Mouse (Mus musculus) MEL (cell line): ENCODE results near the gene Cox20. TPM values are rescaled to one million over a fixed set of nuclear protein-coding genes. Genes with fewer than 3 reads are reported as not detected.

ENCODE experiments used
- DNase-seq: peaks from one replicate; pipeline ENCODE4 v3.0.0; 2011; ENCODE audit warnings: low read depth, low spot score
- H3K27ac ChIP-seq: 2 replicates; pipeline ENCODE4 v1.5.1; 2012; ENCODE audit warnings: low read depth, mild to moderate bottlenecking, control low read depth, low read length, moderate library complexity; ENCODE audit not compliant: control insufficient read depth
- H3K27me3 ChIP-seq, 2 experiments: fragments of 150-350 bp in 1 of 2; sonication (generic) in 1 of 2; 2 replicates each; pipeline ENCODE4 v1.6.1; 2012; ENCODE audit warnings: low read length in 2 of 2, mild to moderate bottlenecking in 2 of 2, improper control_type of control experiment in 1 of 2, moderate library complexity in 1 of 2; ENCODE audit not compliant: insufficient read depth in 2 of 2, control insufficient read depth in 1 of 2
- H3K36me3 ChIP-seq, 2 experiments: 2 replicates each; pipeline ENCODE4 v1.6.1; 2012 to 2014; ENCODE audit warnings: low read length in 2 of 2, improper control_type of control experiment in 1 of 2, inconsistent platforms in 1 of 2, mild to moderate bottlenecking in 1 of 2; ENCODE audit not compliant: insufficient read depth in 2 of 2, control insufficient read depth in 1 of 2
- H3K4me1 ChIP-seq, 2 experiments: fragments of 150-350 bp in 1 of 2; sonication (generic) in 1 of 2; 2 replicates each; pipeline ENCODE4 v1.6.1; 2012; ENCODE audit warnings: low read length in 2 of 2, improper control_type of control experiment in 1 of 2, mild to moderate bottlenecking in 1 of 2; ENCODE audit not compliant: insufficient read depth in 2 of 2, control insufficient read depth in 1 of 2
- H3K4me3 ChIP-seq, 2 experiments: fragments of 150-350 bp in 1 of 2; sonication (generic) in 1 of 2; 2 replicates each; pipeline ENCODE4 v1.5.1; 2012; ENCODE audit warnings: low read depth in 2 of 2, low read length in 2 of 2, mild to moderate bottlenecking in 2 of 2, moderate library complexity in 2 of 2, control low read depth in 1 of 2, improper control_type of control experiment in 1 of 2; ENCODE audit not compliant: control insufficient read depth in 1 of 2, insufficient read depth in 1 of 2
- H3K79me2 ChIP-seq: 2 replicates; pipeline ENCODE4 v1.6.1; 2012; ENCODE audit warnings: mild to moderate bottlenecking, low read length, moderate library complexity; ENCODE audit not compliant: control insufficient read depth, poor library complexity, insufficient read depth
- H3K9ac ChIP-seq: 2 replicates; pipeline ENCODE4 v1.6.1; 2012; ENCODE audit warnings: low read depth, mild to moderate bottlenecking, control low read depth, low read length, moderate library complexity; ENCODE audit not compliant: control insufficient read depth, poor library complexity, severe bottlenecking
- H3K9me3 ChIP-seq: fragments of 150-350 bp; sonication (generic); replicated peaks from 2 replicates; pipeline ENCODE4 v1.6.1; 2012; ENCODE audit warnings: mild to moderate bottlenecking, low read length, improper control_type of control experiment, moderate library complexity; ENCODE audit not compliant: insufficient read depth
- BHLHE40 ChIP-seq: IDR thresholded peaks from 2 replicates; pipeline ENCODE4 v1.6.1; 2012; ENCODE audit warnings: low read depth, mild to moderate bottlenecking, inconsistent platforms, low read length, improper control_type of control experiment, borderline replicate concordance
- CHD1 ChIP-seq: IDR thresholded peaks from 2 replicates; pipeline ENCODE4 v1.6.1; 2012; ENCODE audit warnings: low read depth, mild to moderate bottlenecking, inconsistent platforms, low read length, improper control_type of control experiment
- CHD2 ChIP-seq: IDR thresholded peaks from 2 replicates; pipeline ENCODE4 v1.6.1; 2011; ENCODE audit warnings: low read length, improper control_type of control experiment
- CTCF ChIP-seq, 3 experiments: IDR thresholded peaks in 2 of 3; conservative IDR thresholded peaks in 1 of 3; 2 replicates each; pipeline ENCODE4 v1.5.1; 2011 to 2012; ENCODE audit warnings: low read length in 3 of 3, low read depth in 2 of 3, mild to moderate bottlenecking in 2 of 3, improper control_type of control experiment in 1 of 3, inconsistent platforms in 1 of 3, mixed read lengths in 1 of 3, moderate library complexity in 1 of 3; ENCODE audit not compliant: control insufficient read depth in 1 of 3, insufficient read depth in 1 of 3, poor library complexity in 1 of 3, severe bottlenecking in 1 of 3
- EP300 ChIP-seq, 2 experiments: IDR thresholded peaks; 2 replicates each; pipeline ENCODE4 v1.6.1; 2011; ENCODE audit warnings: improper control_type of control experiment in 2 of 2, low read length in 2 of 2, low read depth in 1 of 2, mild to moderate bottlenecking in 1 of 2
- JUND ChIP-seq: IDR thresholded peaks from 2 replicates; pipeline ENCODE4 v1.6.1; 2011; ENCODE audit warnings: low read depth, mild to moderate bottlenecking, improper control_type of control experiment, low read length
- MAFK ChIP-seq: IDR thresholded peaks from 2 replicates; pipeline ENCODE4 v1.6.1; 2011; ENCODE audit warnings: low read depth, mild to moderate bottlenecking, low read length, improper control_type of control experiment, borderline replicate concordance
- MAZ ChIP-seq: IDR thresholded peaks from 2 replicates; pipeline ENCODE4 v1.6.1; 2012; ENCODE audit warnings: low read depth, mild to moderate bottlenecking, inconsistent platforms, low read length, improper control_type of control experiment
- MXI1 ChIP-seq: IDR thresholded peaks from 2 replicates; pipeline ENCODE4 v1.6.1; 2011; ENCODE audit warnings: mild to moderate bottlenecking, low read depth, low read length, improper control_type of control experiment
- MYB ChIP-seq: IDR thresholded peaks from 2 replicates; pipeline ENCODE4 v1.6.1; 2011; ENCODE audit warnings: mild to moderate bottlenecking, low read depth, low read length, improper control_type of control experiment
- MYC ChIP-seq: IDR thresholded peaks from 2 replicates; pipeline ENCODE4 v1.6.1; 2011; ENCODE audit warnings: low read depth, mild to moderate bottlenecking, low read length, improper control_type of control experiment, moderate library complexity
- NELFE ChIP-seq: IDR thresholded peaks from 2 replicates; pipeline ENCODE4 v1.6.1; 2011; ENCODE audit warnings: low read depth, low read length, improper control_type of control experiment
- NRF1 ChIP-seq: IDR thresholded peaks from 2 replicates; pipeline ENCODE4 v1.6.1; 2014; ENCODE audit warnings: low read depth, mild to moderate bottlenecking, inconsistent platforms, low read length, improper control_type of control experiment, moderate library complexity; ENCODE audit not compliant: poor library complexity, insufficient read depth, severe bottlenecking
- POLR2A ChIP-seq, 2 experiments: IDR thresholded peaks; 2 replicates each; pipeline ENCODE4 v1.6.1; 2011 to 2012; ENCODE audit warnings: low read length in 2 of 2, mild to moderate bottlenecking in 2 of 2, control low read depth in 1 of 2, improper control_type of control experiment in 1 of 2, low read depth in 1 of 2, moderate library complexity in 1 of 2; ENCODE audit not compliant: control insufficient read depth in 1 of 2, insufficient read depth in 1 of 2, poor library complexity in 1 of 2
- POLR2AphosphoS2 ChIP-seq: IDR thresholded peaks from 2 replicates; pipeline ENCODE4 v1.6.1; 2011; ENCODE audit warnings: low read length, improper control_type of control experiment
- RAD21 ChIP-seq: IDR thresholded peaks from 2 replicates; pipeline ENCODE4 v1.6.1; 2011; ENCODE audit warnings: mild to moderate bottlenecking, low read depth, low read length, improper control_type of control experiment
- RCOR1 ChIP-seq: IDR thresholded peaks from 2 replicates; pipeline ENCODE4 v1.6.1; 2012; ENCODE audit warnings: low read depth, mild to moderate bottlenecking, inconsistent platforms, low read length, improper control_type of control experiment
- SIN3A ChIP-seq: IDR thresholded peaks from 2 replicates; pipeline ENCODE4 v1.6.1; 2012; ENCODE audit warnings: low read length, improper control_type of control experiment, inconsistent platforms
- SMC3 ChIP-seq: IDR thresholded peaks from 2 replicates; pipeline ENCODE4 v1.6.1; 2011; ENCODE audit warnings: low read depth, low read length, improper control_type of control experiment
- UBTF ChIP-seq: IDR thresholded peaks from 2 replicates; pipeline ENCODE4 v1.6.1; 2012; ENCODE audit warnings: low read depth, mild to moderate bottlenecking, inconsistent platforms, low read length, improper control_type of control experiment, moderate library complexity, borderline replicate concordance; ENCODE audit not compliant: insufficient read depth
- USF1 ChIP-seq: IDR thresholded peaks from 2 replicates; pipeline ENCODE4 v1.6.1; 2014; ENCODE audit warnings: low read depth, mild to moderate bottlenecking, inconsistent platforms, low read length, improper control_type of control experiment, moderate library complexity
- USF2 ChIP-seq, 2 experiments: IDR thresholded peaks; 2 replicates each; pipeline ENCODE4 v1.6.1; 2011 to 2012; ENCODE audit warnings: improper control_type of control experiment in 2 of 2, low read length in 2 of 2, borderline replicate concordance in 1 of 2, inconsistent platforms in 1 of 2, low read depth in 1 of 2, mild to moderate bottlenecking in 1 of 2; ENCODE audit not compliant: insufficient read depth in 1 of 2
- ZC3H11A ChIP-seq: IDR thresholded peaks from 2 replicates; pipeline ENCODE4 v1.6.1; 2012; ENCODE audit warnings: low read depth, mild to moderate bottlenecking, inconsistent platforms, low read length, improper control_type of control experiment
- ZKSCAN1 ChIP-seq: IDR thresholded peaks from 2 replicates; pipeline ENCODE4 v1.6.1; 2012; ENCODE audit warnings: low read depth, mild to moderate bottlenecking, inconsistent platforms, low read length, improper control_type of control experiment, moderate library complexity
- ZMIZ1 ChIP-seq: IDR thresholded peaks from 2 replicates; pipeline ENCODE4 v1.6.1; 2012; ENCODE audit warnings: low read depth, mild to moderate bottlenecking, inconsistent platforms, low read length, improper control_type of control experiment, moderate library complexity
- ZNF384 ChIP-seq: IDR thresholded peaks from 2 replicates; pipeline ENCODE4 v1.6.1; 2012; ENCODE audit warnings: low read depth, mild to moderate bottlenecking, inconsistent platforms, low read length, improper control_type of control experiment
- polyA plus RNA-seq, 2 experiments: library from polyadenylated mRNA; stranded (reverse) in 1 of 2; unstranded in 1 of 2; fragments of >175 nt in 1 of 2; fragments of >200 nt in 1 of 2; gene quantifications; 2 replicates each; pipeline versions ENCODE4 v1.2.1 to v1.2.4; 2012; ENCODE audit warnings: low replicate concordance in 2 of 2, low read depth in 1 of 2; ENCODE audit not compliant: insufficient read length in 2 of 2, insufficient read depth in 1 of 2, missing spikeins in 1 of 2
- total RNA-seq: library from RNA; depleted of rRNA; stranded (reverse); fragments of 300-350 nt; gene quantifications from 2 replicates; pipeline ENCODE4 v1.2.3, GENCODE M21; 2012

Cox20 gene
- total and polyA plus RNA-seq, 3 experiments: 24.3 to 27.3 TPM; not detected in 1

- H3K36me3 ChIP-seq: peaks cover 20 to 41% of the 10 kb centered on the region in 2 experiments
- peaks cover 10% of the 10 kb centered on the region; the same call in 1 of the 2 replicates for H3K79me2 ChIP-seq
- peak overlapping the region; percentile 100 for H3K27ac ChIP-seq
- H3K9ac ChIP-seq: peak overlapping the region; percentile 100
- DNase-seq: peak; percentile 71
- no peaks in the 10 kb centered on the region for H3K9me3 ChIP-seq
- H3K27me3 ChIP-seq: no peaks in the 10 kb centered on the region
- no peak for TF ChIP-seq CTCF (IDR thresholded peaks at IDR 0.05 in 2 of 3, conservative IDR thresholded peaks at IDR 0.05 in 1 of 3; ENCODE audit: control insufficient read depth in 1 of 3, insufficient read depth in 1 of 3, low read depth in 2 of 3, low read length in 3 of 3, poor library complexity in 1 of 3, severe bottlenecking in 1 of 3)
- 0 out of 2 replicates have a peak, but pooled peaks have one; percentile 35 for TF ChIP-seq JUND
- 0 out of 2 replicates have a peak, but pooled peaks have one; percentile 34 for TF ChIP-seq NELFE
- TF ChIP-seq ZNF384: no peak
- TF ChIP-seq CHD2: peak; percentile 16; the same call in 1 of the 2 replicates
- no peak for TF ChIP-seq ZC3H11A
- no peak for TF ChIP-seq BHLHE40
- TF ChIP-seq CHD1: peak; percentile 97; the same call in 1 of the 2 replicates
- TF ChIP-seq POLR2A (IDR thresholded peaks at IDR 0.05; ENCODE audit: control insufficient read depth in 1 of 2, insufficient read depth in 1 of 2, low read depth in 1 of 2, low read length in 2 of 2, poor library complexity in 1 of 2): peak in 1 of 2 experiments; percentile 43; a peak in 2 of 4 replicates
- peak in 1 of 2 experiments; percentile 12; a peak in 1 of 4 replicates for TF ChIP-seq EP300 (IDR thresholded peaks at IDR 0.05; ENCODE audit: low read depth in 1 of 2, low read length in 2 of 2)
- TF ChIP-seq SIN3A: peak; percentile 10; the same call in 1 of the 2 replicates
- peak; percentile 8; the same call in 1 of the 2 replicates for TF ChIP-seq ZMIZ1
- TF ChIP-seq RCOR1: 0 out of 2 replicates have a peak, but pooled peaks have one; percentile 21
- peaks cover 3 to 6% of the 10 kb centered on the region in 2 experiments; a peak in 3 of 4 replicates for H3K4me1 ChIP-seq
- peak overlapping the region; percentile 71 to 80 for H3K4me3 ChIP-seq
Observed at GRCm38 (mm10) chr1:178320038-178320722, 1.2 kb downstream of the Cox20 start.

DNA sequence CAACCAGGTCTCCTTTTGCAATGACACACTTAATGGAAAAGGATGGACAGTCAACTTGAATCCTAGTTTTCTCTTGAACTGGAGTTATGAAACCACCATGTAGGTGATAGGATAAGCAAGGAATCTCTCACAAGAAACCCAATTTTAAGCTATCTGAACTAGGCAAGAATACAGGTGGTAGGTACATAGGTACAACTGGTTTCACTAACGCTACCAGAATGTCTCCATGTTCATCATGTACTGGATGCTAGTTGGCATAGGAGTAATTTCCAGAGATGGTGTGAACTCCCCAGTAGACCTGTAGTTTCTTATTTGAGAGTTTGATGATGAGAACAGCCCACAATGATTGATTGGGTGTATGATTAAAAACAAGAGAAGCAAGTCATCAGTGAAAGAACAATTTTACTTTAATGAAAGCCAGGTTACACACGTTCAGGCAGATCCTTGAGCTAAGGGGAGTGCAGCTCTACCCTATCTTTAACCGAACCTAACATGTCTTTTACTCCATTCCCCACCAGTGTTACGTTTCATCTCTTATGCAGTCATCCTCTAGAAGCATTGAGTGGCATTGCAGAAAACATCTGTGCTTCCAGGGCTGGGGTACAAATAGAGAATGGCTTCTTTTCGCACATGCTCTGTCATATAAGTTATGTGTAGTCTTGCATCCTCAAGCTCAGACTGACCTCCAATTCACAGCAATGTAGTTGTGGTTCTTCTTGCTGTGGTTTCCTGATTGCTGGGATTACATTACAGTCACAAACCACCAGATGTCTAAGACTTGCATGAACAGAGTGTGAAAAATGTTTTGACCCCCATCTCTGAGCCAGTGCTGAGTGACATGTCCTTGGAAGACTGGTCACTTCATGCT is 2.0 kb downstream of the Cox20 start:
- H3K27ac ChIP-seq: peak overlapping the region; percentile 100
- H3K9me3 ChIP-seq: no peaks in the 10 kb centered on the region
- no peaks in the 10 kb centered on the region for H3K27me3 ChIP-seq
- peak; percentile 70 for DNase-seq
- peak overlapping the region; percentile 71 to 80; a peak in 3 of 4 replicates for H3K4me3 ChIP-seq
- H3K4me1 ChIP-seq: peaks cover 3 to 6% of the 10 kb centered on the region in 2 experiments; a peak in 3 of 4 replicates
- peaks cover 22 to 47% of the 10 kb centered on the region in 2 experiments for H3K36me3 ChIP-seq
- peaks cover 10% of the 10 kb centered on the region; the same call in 1 of the 2 replicates for H3K79me2 ChIP-seq
- H3K9ac ChIP-seq: peak overlapping the region; percentile 100
- TF ChIP-seq RAD21 (no peak), SMC3 (peak; percentile 34), MXI1 (no peak), ZNF384 (no peak), MYB (peak; percentile 47), USF1 (no peak), NRF1 (no peak), BHLHE40 (peak; percentile 42; the same call in 1 of the 2 replicates), MAZ (peak; percentile 36; the same call in 1 of the 2 replicates), USF2 (IDR thresholded peaks at IDR 0.05; ENCODE audit: borderline replicate concordance in 1 of 2, insufficient read depth in 1 of 2, low read depth in 1 of 2, low read length in 2 of 2) (no peak), UBTF (no peak), CTCF (IDR thresholded peaks at IDR 0.05 in 2 of 3, conservative IDR thresholded peaks at IDR 0.05 in 1 of 3; ENCODE audit: control insufficient read depth in 1 of 3, insufficient read depth in 1 of 3, low read depth in 2 of 3, low read length in 3 of 3, poor library complexity in 1 of 3, severe bottlenecking in 1 of 3) (no peak), RCOR1 (no peak; the same call in 1 of the 2 replicates), POLR2AphosphoS2 (peak; percentile 14), MYC (peak; percentile 45; the same call in 1 of the 2 replicates), CHD2 (peak; percentile 14), SIN3A (0 out of 2 replicates have a peak, but pooled peaks have one; percentile 42), MAFK (no peak), ZKSCAN1 (no peak)
